Mouse (Mus musculus) myocyte (in vitro differentiated cells): ENCODE data around the gene Akt2.

Experiments
- MAX ChIP-seq: IDR thresholded peaks from one replicate; pipeline ENCODE4 v1.6.1; 2011; ENCODE audit warnings: low read depth, mild to moderate bottlenecking, control low read depth
- MYOG ChIP-seq, 3 experiments: IDR thresholded peaks; one replicate each; pipeline ENCODE4 v1.6.1; 2011; ENCODE audit warnings: control low read depth in 2 of 3, low read depth in 2 of 3, mild to moderate bottlenecking in 2 of 3; ENCODE audit not compliant: insufficient read length in 2 of 3, control insufficient read depth in 1 of 3, insufficient read depth in 1 of 3
- POLR2A ChIP-seq: IDR thresholded peaks from one replicate; pipeline ENCODE4 v1.6.1; 2011; ENCODE audit warnings: low read depth, mild to moderate bottlenecking, control low read depth, moderate library complexity; ENCODE audit not compliant: insufficient read length

GRCm38 (mm10) chr7:27602161-27602560 is 10.8 kb downstream of the Akt2 start:
- TF ChIP-seq POLR2A, result no peak
- TF ChIP-seq MAX, result no peak
- no peak for TF ChIP-seq MYOG (IDR thresholded peaks at IDR 0.05; ENCODE audit: control insufficient read depth in 1 of 3, insufficient read depth in 1 of 3, insufficient read length in 2 of 3, low read depth in 2 of 3)
